Mouse (Mus musculus) lung, embryonic 14.5 days (tissue): ENCODE results near the gene Rabgap1l. TPM values are rescaled to one million over a fixed set of nuclear protein-coding genes. Genes with fewer than 3 reads are reported as not detected.

Experiments
- ATAC-seq: fragments of 200-750 bp; cut with Nextera tagmentation; 2 replicates; pipeline ENCODE4 v1.8.0; 2017; ENCODE audit warnings: mild to moderate bottlenecking, moderate TSS enrichment, moderate library complexity; ENCODE audit not compliant: insufficient read depth
- DNase-seq: peaks from one replicate; pipeline ENCODE4 v3.0.0-alpha.2; 2015
- H3K27ac ChIP-seq: fragments of 300-500 bp; sonication (generic); 2 replicates; pipeline ENCODE4 v1.5.1; 2014; ENCODE audit warnings: low read depth, mild to moderate bottlenecking, moderate library complexity
- H3K27me3 ChIP-seq: fragments of 300-500 bp; sonication (generic); 2 replicates; pipeline ENCODE4 v1.6.1; 2014; ENCODE audit warnings: low read length, control low read depth; ENCODE audit not compliant: insufficient read depth
- H3K36me3 ChIP-seq: fragments of 300-500 bp; sonication (generic); 2 replicates; pipeline ENCODE4 v1.6.1; 2014; ENCODE audit warnings: control low read depth; ENCODE audit not compliant: insufficient read depth
- H3K4me1 ChIP-seq: fragments of 300-500 bp; sonication (generic); 2 replicates; pipeline ENCODE4 v1.6.1; 2014; ENCODE audit warnings: antibody characterized with exemption, control low read depth; ENCODE audit not compliant: insufficient read depth
- H3K4me2 ChIP-seq: fragments of 300-500 bp; sonication (generic); 2 replicates; pipeline ENCODE4 v1.6.1; 2014; ENCODE audit warnings: mild to moderate bottlenecking
- H3K4me3 ChIP-seq: fragments of 300-500 bp; sonication (generic); 2 replicates; pipeline ENCODE4 v1.5.1; 2014; ENCODE audit warnings: low read depth, low read length
- H3K9ac ChIP-seq: fragments of 300-500 bp; sonication (generic); 2 replicates; pipeline ENCODE4 v1.6.1; 2014
- H3K9me3 ChIP-seq: fragments of 300-500 bp; sonication (generic); 2 replicates; pipeline ENCODE4 v1.6.1; 2016; ENCODE audit warnings: low read depth, low read length, control low read depth
- CTCF ChIP-seq: IDR thresholded peaks from 2 replicates; pipeline ENCODE4 v1.5.1; 2016; ENCODE audit warnings: antibody characterized with exemption, low read depth
- WGBS: fragments of 180-500 bp; shearing (Covaris S2); extraction: QIAGEN DNeasy Blood & Tissue Kit; methylation state at CpG from one replicate; pipeline ENCODE4 v1.1.7; 2014; 5-methylcytosine and 5-hydroxymethylcytosine counted together
- polyA plus RNA-seq: library from polyadenylated mRNA; unstranded; fragments of >200 nt; fragmentation: Nextera tagmentation; extraction: Ambion mirVana; gene quantifications from 2 replicates; pipeline ENCODE4 v1.2.1, GENCODE M21; 2014

Rabgap1l gene
- polyA plus RNA-seq, 1 experiment from 2014 or later, result 19.3 TPM

DNA sequence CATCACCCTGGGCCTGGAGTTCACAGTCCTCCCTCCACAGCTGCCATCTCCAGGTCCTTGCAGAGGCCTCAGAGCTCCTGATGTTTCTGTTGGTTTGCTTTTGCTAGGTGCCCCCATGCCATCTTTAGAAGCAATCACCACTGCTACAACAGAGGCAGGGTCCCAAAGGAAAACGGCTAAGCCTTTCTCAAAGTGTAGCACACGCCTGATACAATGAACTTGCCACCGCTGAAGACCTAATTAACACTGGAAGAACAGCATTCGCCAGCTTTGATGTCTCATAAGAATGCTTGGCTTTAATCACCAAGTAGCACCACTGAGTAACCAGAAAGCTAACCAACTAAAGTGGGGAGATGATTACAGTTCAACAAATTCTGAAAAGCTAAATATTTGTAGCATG lies 226.6 kb downstream of the Rabgap1l start:
- H3K9me3 ChIP-seq, result no peaks in the 10 kb centered on the region
- no peak overlapping the region for H3K9ac ChIP-seq
- no peaks in the 10 kb centered on the region for H3K4me1 ChIP-seq
- no peak for DNase-seq
- no peaks in the 10 kb centered on the region for H3K27me3 ChIP-seq
- no peaks in the 10 kb centered on the region for H3K36me3 ChIP-seq
- H3K4me3 ChIP-seq, result no peak overlapping the region
- no peak overlapping the region for H3K4me2 ChIP-seq
- no peak for ATAC-seq
- WGBS, result 60% methylated on average over 4 of the region's 4 CpGs
- no peak overlapping the region for H3K27ac ChIP-seq
- no peak for TF ChIP-seq CTCF

DNA sequence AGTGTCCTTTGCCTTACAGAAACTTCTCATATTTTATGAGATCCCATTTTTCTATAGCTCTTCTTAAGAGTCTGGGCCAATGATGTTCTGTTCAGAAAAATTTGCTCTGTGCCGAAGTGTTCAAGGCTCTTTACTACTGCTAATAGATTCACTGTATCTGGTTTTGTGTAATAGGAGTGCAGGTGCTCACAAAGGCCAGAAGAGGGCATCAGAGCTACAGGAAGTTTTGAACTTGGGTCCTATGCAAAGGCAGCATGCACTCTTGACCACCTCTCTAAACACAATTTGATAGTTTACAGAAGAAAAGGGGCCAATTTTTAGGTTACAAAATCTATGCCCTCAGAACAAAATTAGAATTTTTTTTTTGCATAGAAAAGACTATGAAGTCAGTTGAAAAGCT lies 231.6 kb downstream of the Rabgap1l start:
- peak; percentile 66 for TF ChIP-seq CTCF
- Histone ChIP-seq H3K36me3 (no peaks in the 10 kb centered on the region), H3K4me2 (no peak overlapping the region), H3K9me3 (no peaks in the 10 kb centered on the region), H3K4me1 (no peaks in the 10 kb centered on the region), H3K27ac (no peak overlapping the region), H3K27me3 (no peaks in the 10 kb centered on the region), H3K4me3 (no peak overlapping the region), H3K9ac (no peak overlapping the region)
- 60% methylated on average over 1 of the region's 1 CpGs for WGBS
- DNase-seq (peak; percentile 78), ATAC-seq (no peak)

DNA sequence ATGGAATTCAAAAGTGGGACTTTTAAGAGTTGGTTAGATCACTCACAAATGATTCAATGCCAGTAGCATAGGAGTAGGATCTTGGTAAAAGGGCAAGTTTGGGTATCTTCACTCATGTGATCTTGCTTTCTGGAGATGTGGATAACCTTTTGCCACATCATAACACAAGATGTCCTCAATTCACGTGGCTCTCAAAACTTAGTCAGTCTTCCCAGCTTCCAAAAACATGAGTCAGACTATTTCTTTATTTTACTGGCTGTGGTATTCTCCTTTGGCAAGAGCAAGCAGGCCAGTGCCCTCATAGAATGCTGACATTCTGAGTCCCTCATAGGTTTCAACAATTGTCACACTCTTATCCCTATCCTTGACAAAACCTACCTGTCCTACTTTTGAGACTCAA lies 242.4 kb downstream of the Rabgap1l start:
- DNase-seq (no peak), ATAC-seq (no peak)
- Histone ChIP-seq H3K4me2 (no peak overlapping the region), H3K27me3 (no peaks in the 10 kb centered on the region), H3K36me3 (no peaks in the 10 kb centered on the region), H3K4me3 (no peak overlapping the region), H3K4me1 (no peaks in the 10 kb centered on the region), H3K27ac (no peak overlapping the region), H3K9ac (no peak overlapping the region), H3K9me3 (no peaks in the 10 kb centered on the region)
- TF ChIP-seq CTCF, result no peak
- WGBS, result 83% methylated on average over 1 of the region's 1 CpGs

DNA sequence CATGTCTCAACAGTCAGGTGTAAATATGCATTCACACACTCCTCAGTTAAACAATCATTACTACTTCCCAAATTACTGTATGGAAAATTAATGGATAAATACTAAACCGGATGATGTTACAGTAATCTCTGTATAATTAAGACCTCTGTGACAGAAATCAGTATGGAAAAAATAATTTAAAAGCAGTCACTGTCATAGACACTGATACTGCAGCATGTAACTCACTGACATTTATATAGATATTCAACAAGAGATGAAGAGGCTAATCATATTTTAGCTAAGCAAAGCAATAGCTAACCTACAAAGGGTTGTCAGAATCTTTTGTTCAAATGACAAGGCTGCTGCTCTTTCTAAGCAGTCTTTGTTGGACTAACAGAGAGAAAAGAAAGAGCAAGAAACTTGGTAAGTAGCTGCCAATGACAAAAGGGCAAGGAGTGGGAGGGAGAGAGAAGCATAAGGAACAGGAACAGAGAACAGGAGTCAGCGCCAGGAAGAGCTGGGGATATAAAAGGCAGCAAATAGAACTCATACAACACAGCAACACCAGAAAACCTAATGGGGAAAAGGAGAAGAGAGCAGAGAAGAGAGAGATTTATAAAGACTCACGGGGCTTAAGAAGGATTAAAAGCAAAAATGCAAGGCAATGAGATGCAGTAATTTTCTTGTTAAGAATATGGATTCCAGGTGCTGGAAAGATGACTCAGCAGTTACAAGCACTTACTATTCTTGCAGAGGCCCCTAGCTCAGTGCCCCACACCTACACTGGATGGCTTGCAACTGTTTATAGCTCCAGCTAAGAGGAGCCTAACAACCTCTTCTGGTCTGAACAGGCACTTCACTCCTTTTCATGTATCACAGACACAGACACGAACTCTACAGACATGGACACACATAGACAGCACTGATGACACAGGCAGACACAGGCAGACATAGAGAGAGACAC lies 244.8 kb downstream of the Rabgap1l start:
- no peak overlapping the region for H3K9ac ChIP-seq
- TF ChIP-seq CTCF, result no peak
- 51% methylated on average over 4 of the region's 4 CpGs for WGBS
- H3K4me2 ChIP-seq, result no peak overlapping the region
- no peaks in the 10 kb centered on the region for H3K4me1 ChIP-seq
- H3K9me3 ChIP-seq, result no peaks in the 10 kb centered on the region
- no peak; the same call in 1 of the 2 replicates for ATAC-seq
- no peak overlapping the region for H3K27ac ChIP-seq
- H3K4me3 ChIP-seq, result no peak overlapping the region
- H3K27me3 ChIP-seq, result no peaks in the 10 kb centered on the region
- DNase-seq, result no peak
- no peaks in the 10 kb centered on the region for H3K36me3 ChIP-seq

DNA sequence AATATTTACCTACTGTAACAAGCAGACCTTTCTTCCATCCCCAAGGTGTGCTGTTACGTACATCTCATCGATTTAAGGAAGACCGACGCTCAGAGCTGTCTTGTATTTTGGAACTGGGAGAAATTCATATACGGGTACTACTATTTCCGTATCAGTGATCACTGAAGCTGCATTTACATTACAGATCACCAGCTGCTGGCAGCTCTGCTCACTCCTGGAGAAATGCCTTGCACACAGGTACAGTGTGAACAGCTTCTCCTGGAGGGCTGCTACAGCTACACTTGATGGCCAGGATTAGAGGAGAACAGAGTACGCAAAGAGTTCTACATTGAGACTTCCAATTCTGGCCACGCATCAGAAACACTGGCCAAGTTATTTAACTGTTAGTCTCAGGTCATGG lies 257.4 kb downstream of the Rabgap1l start:
- ATAC-seq, result no peak
- Histone ChIP-seq H3K36me3 (no peaks in the 10 kb centered on the region), H3K4me3 (no peak overlapping the region), H3K4me2 (no peak overlapping the region), H3K4me1 (no peaks in the 10 kb centered on the region), H3K9ac (no peak overlapping the region), H3K27ac (no peak overlapping the region), H3K27me3 (no peaks in the 10 kb centered on the region), H3K9me3 (no peaks in the 10 kb centered on the region)
- no peak for DNase-seq
- 91% methylated on average over 8 of the region's 8 CpGs for WGBS
- no peak for TF ChIP-seq CTCF

DNA sequence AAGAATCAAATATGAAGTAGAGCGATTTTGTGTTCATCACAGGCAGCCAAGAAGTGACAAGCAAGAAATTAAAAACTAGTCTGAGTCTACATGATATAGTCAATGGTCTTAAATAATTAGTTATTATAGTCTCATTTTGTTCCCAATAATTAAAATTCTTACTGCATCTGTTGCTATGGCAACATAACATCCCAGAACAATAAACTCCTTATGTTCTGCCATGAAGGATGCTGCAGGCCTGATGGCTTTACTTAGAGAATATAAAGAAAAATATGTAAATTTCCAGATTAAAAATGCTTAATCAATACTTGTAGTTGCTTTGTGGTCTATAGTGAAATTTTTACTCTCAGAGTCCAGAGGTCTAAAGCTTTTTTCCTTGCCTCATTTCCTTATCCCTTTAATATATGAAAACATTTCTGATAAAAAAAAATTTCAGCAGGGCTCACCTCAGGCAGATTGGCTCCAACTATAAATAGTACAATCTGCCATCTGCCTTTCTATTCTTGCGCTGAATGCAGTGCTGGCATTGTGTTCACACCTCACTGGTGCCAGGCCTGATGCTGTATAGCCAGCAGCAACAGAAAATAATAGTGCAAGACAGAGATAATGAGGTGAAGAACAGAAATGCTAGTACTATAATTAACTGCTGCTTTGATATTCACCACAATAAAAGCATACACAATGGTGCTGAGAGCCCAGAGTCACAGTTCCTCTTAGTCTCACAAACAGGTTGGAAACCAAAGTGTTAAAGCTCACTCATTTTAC lies 258.3 kb downstream of the Rabgap1l start:
- H3K9me3 ChIP-seq, result no peaks in the 10 kb centered on the region
- no peak overlapping the region for H3K4me3 ChIP-seq
- ATAC-seq, result no peak
- H3K4me1 ChIP-seq, result no peaks in the 10 kb centered on the region
- H3K9ac ChIP-seq, result no peak overlapping the region
- no peaks in the 10 kb centered on the region for H3K36me3 ChIP-seq
- H3K27me3 ChIP-seq, result no peaks in the 10 kb centered on the region
- 73% methylated on average over 2 of the region's 2 CpGs for WGBS
- no peak overlapping the region for H3K4me2 ChIP-seq
- no peak for TF ChIP-seq CTCF
- no peak overlapping the region for H3K27ac ChIP-seq
- DNase-seq, result no peak

DNA sequence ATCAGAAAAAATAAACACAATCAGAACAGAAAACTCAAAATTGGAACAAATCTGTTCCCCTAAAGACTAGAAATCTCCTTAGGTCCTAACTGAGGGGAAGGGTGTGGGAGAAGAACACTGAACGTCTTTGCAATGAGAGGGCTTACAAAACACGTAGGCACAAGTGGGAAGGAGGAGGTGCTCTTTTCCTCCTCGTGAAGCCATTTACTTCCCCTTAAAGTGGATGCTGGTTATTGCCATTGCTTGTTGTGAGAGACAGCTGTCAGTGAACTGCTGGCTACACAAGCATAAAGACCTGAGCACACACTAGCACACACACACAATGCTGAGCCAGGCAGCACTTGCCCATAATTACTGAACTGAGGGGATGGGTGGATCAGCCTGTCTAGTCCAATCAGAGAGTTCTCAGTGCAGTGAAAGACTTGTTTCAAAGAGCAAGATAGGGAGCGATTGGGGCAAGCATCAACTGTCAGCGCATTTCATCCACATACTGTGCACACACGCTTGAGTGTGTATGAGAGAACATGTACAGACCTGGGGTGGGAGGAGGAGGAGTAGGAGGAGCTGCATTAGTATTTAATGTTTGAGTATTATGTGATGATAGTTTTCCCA lies 259.7 kb downstream of the Rabgap1l start:
- no peak overlapping the region for H3K9ac ChIP-seq
- no peak overlapping the region for H3K4me3 ChIP-seq
- no peaks in the 10 kb centered on the region for H3K9me3 ChIP-seq
- TF ChIP-seq CTCF, result no peak
- H3K4me1 ChIP-seq, result no peaks in the 10 kb centered on the region
- H3K27me3 ChIP-seq, result no peaks in the 10 kb centered on the region
- ATAC-seq, result no peak
- H3K27ac ChIP-seq, result no peak overlapping the region
- no peaks in the 10 kb centered on the region for H3K36me3 ChIP-seq
- DNase-seq, result no peak
- WGBS, result 63% methylated on average over 6 of the region's 6 CpGs
- H3K4me2 ChIP-seq, result no peak overlapping the region
